Mouse (Mus musculus): Measurements from ENCODE around the gene Upf3a. TPM values are rescaled to one million over a fixed set of nuclear protein-coding genes. Genes with fewer than 3 reads are reported as not detected.
"Not testable (repeated sequence)": the region's sequence is repeated elsewhere in the genome, so short reads cannot be mapped to it uniquely, and the experiment has no call there.

Upf3a gene
- 42.8 and 43.1 TPM in 2 replicates for polyA plus RNA-seq (2015; fragmentation: Nextera tagmentation; extraction: Ambion mirVana)

DNA sequence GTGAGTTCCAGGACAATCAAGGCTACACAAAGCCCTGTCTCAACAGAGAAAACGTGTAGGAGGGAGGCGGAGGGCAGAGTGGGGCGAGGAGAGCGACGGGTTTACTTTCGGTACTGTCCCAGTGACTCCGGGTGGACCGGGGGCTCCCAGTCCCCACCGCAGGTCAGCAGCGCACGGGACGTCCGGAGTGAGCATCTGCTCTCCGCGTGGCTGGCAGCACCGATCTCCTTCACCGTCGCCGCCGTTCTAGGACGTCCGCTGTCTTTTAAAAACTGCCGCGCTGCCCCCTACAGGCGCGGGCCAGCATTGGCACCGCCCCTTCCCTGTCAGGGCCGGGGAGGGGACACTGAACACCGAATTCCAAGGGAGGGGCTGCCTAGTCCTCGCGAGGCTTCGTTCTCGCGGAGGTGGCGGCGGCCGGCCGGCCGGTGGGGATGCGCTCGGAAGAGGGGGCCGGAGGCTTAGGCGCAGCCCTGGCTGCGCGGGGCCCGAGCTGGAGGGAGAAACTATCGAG lies at the start of gene Upf3a:
Gene Upf3a, plus strand, starts transcription at position 366 of the 514 bp plus-strand sequence.
- H3K4me1 ChIP-seq (replicated peaks; ENCODE audit: insufficient read depth, low read length) = peaks cover 10% of the 10 kb centered on the region; the same call in 1 of the 2 replicates
- peak; percentile 86 for TF ChIP-seq CTCF (IDR thresholded peaks at IDR 0.05; ENCODE audit: low read depth)

DNA sequence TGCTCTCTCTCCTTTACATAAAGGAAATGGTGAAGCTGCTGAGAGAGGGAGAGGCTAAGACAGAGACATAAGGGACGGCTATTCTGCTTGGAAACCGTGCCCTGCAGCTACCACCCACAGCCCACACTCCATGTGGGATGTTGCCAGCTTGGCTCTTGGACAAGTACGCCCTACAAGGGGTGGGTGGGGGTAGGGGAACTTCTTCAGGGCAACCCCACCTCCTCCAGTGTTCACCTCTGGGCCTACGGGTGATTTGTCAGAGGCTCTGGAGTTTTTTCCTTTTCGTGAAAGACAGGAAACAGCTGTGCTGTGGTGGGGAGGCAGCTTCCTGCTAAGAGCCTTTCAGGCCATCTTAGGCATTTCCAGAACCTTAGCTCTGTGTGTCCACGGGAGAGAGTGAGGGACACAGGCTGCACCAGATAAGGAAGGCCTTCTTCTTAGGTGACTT lies 45.1 kb upstream of the Upf3a start:
- DNase-seq (ENCODE audit: low spot score) (peak; percentile 83), ATAC-seq (replicated peaks; ENCODE audit: low FRiP score, low read depth) (peak; percentile 54)
- Histone ChIP-seq H3K9me3 (replicated peaks; ENCODE audit: low read length) (no peaks in the 10 kb centered on the region), H3K4me3 (replicated peaks; ENCODE audit: low read depth, low read length) (no peak overlapping the region), H3K4me1 (replicated peaks; ENCODE audit: insufficient read depth, low read length) (no peaks in the 10 kb centered on the region), H3K27ac (peak overlapping the region; percentile 80), H3K4me2 (ENCODE audit: low read length) (peak overlapping the region; percentile 35; the same call in 1 of the 2 replicates), H3K27me3 (ENCODE audit: insufficient read depth, low read length) (no peaks in the 10 kb centered on the region), H3K36me3 (ENCODE audit: insufficient read depth, low read length) (no peaks in the 10 kb centered on the region), H3K9ac (ENCODE audit: low read depth, low read length) (no peak overlapping the region)
- TF ChIP-seq CTCF (IDR thresholded peaks at IDR 0.05; ENCODE audit: low read depth) = no peak
- WGBS = 5% methylated on average over 6 of the region's 6 CpGs

More for the DNA sequence above, at the start of gene Upf3a:
- peak; percentile 98 for DNase-seq (ENCODE audit: low spot score)
- Histone ChIP-seq H3K27me3 (ENCODE audit: insufficient read depth, low read length) (no peaks in the 10 kb centered on the region), H3K4me3 (replicated peaks; ENCODE audit: low read depth, low read length) (peak within 1 kb of the TSS; percentile 73), H3K9me3 (replicated peaks; ENCODE audit: low read length) (no peaks in the 10 kb centered on the region), H3K9ac (ENCODE audit: low read depth, low read length) (peak within 1 kb of the TSS; percentile 99), H3K36me3 (ENCODE audit: insufficient read depth, low read length) (peaks cover 18% of the 10 kb centered on the region; the same call in 1 of the 2 replicates), H3K27ac (peak within 1 kb of the TSS; percentile 99), H3K4me2 (ENCODE audit: low read length) (peak within 1 kb of the TSS; percentile 77)
- 3% methylated on average over 47 of the region's 47 CpGs for WGBS
- ATAC-seq (replicated peaks; ENCODE audit: low FRiP score, low read depth) = peak; percentile 95

DNA sequence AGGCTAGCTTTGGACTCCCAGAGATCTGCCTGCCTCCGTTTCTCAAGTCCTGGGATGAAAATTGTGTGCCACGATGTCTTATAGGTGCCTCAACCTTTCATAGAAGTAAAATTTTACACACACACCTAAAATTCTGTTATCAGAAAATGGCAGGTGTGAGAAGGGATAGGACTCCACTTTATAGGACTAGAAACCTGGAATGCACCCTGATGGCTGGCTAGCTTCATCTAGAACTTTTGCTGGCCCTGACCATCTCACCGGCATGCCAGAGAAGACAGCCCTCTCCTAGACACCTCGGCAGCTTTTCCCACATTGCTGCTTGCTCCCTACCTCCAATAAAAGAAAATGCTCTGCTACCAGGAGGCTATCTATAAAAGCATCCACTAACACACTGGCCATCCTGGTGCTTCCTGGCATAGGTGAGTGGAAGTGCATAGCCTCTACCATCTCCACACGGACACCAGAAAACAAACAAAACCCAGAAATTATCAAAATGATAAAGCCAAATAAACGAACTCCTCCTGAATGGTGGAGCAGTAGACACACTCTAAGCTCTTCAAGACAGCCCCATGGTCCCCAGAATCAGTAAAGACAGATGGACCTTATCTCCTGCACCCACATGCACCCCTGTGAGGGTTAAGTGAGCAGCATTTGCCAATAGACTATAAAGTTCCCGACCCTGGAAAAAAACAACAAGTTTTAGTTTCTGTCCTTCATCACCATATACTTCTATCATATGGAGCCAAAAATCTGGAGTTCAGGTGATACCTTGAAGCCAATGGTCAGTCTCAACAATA lies 44.4 kb upstream of the Upf3a start:
- Histone ChIP-seq H3K9ac (ENCODE audit: low read depth, low read length) (no peak overlapping the region), H3K4me3 (replicated peaks; ENCODE audit: low read depth, low read length) (no peak overlapping the region), H3K4me1 (replicated peaks; ENCODE audit: insufficient read depth, low read length) (no peaks in the 10 kb centered on the region), H3K4me2 (ENCODE audit: low read length) (no peak overlapping the region), H3K36me3 (ENCODE audit: insufficient read depth, low read length) (no peaks in the 10 kb centered on the region), H3K27ac (peak overlapping the region; percentile 80), H3K27me3 (ENCODE audit: insufficient read depth, low read length) (no peaks in the 10 kb centered on the region), H3K9me3 (replicated peaks; ENCODE audit: low read length) (no peaks in the 10 kb centered on the region)
- 70% methylated on average over 7 of the region's 7 CpGs for WGBS
- DNase-seq (ENCODE audit: low spot score) (no peak), ATAC-seq (replicated peaks; ENCODE audit: low FRiP score, low read depth) (no peak)
- TF ChIP-seq CTCF (IDR thresholded peaks at IDR 0.05; ENCODE audit: low read depth) = no peak

DNA sequence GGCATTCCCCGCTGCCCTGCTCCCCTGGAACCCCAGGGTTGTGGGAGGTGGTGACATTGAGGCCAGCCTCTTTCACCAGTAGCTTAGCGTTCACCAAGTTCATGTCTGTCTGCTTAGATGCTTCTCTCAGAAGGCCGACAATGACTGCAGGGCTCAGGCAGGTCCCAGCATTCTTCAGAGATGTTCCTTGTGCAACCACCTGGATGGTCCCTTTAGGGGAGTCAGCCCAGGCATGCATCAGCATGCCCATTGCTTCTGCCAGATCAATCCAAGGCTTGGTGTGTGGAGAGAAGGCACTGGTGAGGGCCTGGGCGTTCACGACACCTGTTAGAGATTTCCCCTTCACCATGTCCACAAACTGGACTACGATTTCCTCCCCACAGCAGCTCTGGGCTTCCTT lies 39.2 kb upstream of the Upf3a start:
- not testable (repeated sequence) for H3K4me1 ChIP-seq (replicated peaks; ENCODE audit: insufficient read depth, low read length); DNase-seq (ENCODE audit: low spot score); H3K36me3 ChIP-seq (ENCODE audit: insufficient read depth, low read length); H3K4me3 ChIP-seq (replicated peaks; ENCODE audit: low read depth, low read length); ATAC-seq (replicated peaks; ENCODE audit: low FRiP score, low read depth); H3K27ac ChIP-seq; H3K9me3 ChIP-seq (replicated peaks; ENCODE audit: low read length); H3K9ac ChIP-seq (ENCODE audit: low read depth, low read length); H3K4me2 ChIP-seq (ENCODE audit: low read length); H3K27me3 ChIP-seq (ENCODE audit: insufficient read depth, low read length)
- WGBS = 94% methylated on average over 4 of the region's 6 CpGs

DNA sequence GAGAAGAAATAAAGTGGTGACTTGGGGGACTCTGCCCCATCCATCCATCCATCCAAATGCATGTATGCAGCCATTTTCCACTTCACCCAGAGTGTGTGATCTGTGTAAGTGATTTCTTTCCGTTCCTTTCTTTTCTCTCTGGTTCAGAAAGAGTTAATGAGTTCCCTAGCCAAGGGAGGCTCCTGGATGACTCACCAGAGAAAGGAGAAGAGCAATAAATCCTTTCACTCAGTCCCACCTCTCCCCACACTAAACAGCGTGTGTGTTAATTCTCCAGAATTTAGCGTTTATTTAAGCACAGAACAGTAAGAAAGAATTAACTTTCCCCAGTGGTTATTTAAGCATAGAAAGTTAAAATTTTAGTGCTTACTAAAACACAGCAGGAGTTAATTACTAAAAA lies 37.8 kb upstream of the Upf3a start:
- Histone ChIP-seq H3K9me3 (replicated peaks; ENCODE audit: low read length) (no peaks in the 10 kb centered on the region), H3K4me2 (ENCODE audit: low read length) (no peak overlapping the region), H3K36me3 (ENCODE audit: insufficient read depth, low read length) (no peaks in the 10 kb centered on the region), H3K27ac (no peak overlapping the region), H3K9ac (ENCODE audit: low read depth, low read length) (no peak overlapping the region), H3K4me1 (replicated peaks; ENCODE audit: insufficient read depth, low read length) (no peaks in the 10 kb centered on the region), H3K27me3 (ENCODE audit: insufficient read depth, low read length) (no peaks in the 10 kb centered on the region), H3K4me3 (replicated peaks; ENCODE audit: low read depth, low read length) (no peak overlapping the region)
- DNase-seq (ENCODE audit: low spot score) (peak; percentile 73), ATAC-seq (replicated peaks; ENCODE audit: low FRiP score, low read depth) (peak; percentile 59; the same call in 1 of the 2 replicates)
- no peak for TF ChIP-seq CTCF (IDR thresholded peaks at IDR 0.05; ENCODE audit: low read depth)
- WGBS = 3% methylated on average over 3 of the region's 3 CpGs

DNA sequence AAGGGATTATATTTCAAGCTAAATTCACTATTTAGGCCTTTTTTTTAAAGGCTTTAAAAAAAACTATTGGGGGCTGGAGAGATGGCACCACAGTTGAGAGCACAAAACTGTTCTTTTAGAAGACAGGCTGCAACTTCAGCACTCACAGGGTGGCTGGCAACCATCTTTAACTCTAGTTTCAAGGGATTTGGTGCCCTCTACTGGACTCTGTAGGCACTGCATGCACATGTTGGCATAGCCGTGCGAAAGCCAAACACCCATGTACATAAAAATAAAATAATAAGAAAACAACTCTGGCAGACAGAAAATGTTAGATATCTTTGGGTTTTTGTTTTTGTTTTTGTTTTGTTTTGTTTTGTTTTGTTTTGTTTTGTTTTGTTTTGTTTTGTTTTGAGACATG lies 31.7 kb upstream of the Upf3a start:
- WGBS = 26% methylated on average over 2 of the region's 2 CpGs
- peak; percentile 84 for TF ChIP-seq CTCF (IDR thresholded peaks at IDR 0.05; ENCODE audit: low read depth)
- ATAC-seq (replicated peaks; ENCODE audit: low FRiP score, low read depth) = no peak
- Histone ChIP-seq H3K36me3 (ENCODE audit: insufficient read depth, low read length) (no peaks in the 10 kb centered on the region), H3K4me1 (replicated peaks; ENCODE audit: insufficient read depth, low read length) (0 out of 2 replicates have a peak, but pooled peaks cover under 1% of the 10 kb centered on the region), H3K27me3 (ENCODE audit: insufficient read depth, low read length) (no peaks in the 10 kb centered on the region), H3K4me3 (replicated peaks; ENCODE audit: low read depth, low read length) (no peak overlapping the region), H3K27ac (no peak overlapping the region), H3K4me2 (ENCODE audit: low read length) (no peak overlapping the region), H3K9me3 (replicated peaks; ENCODE audit: low read length) (no peaks in the 10 kb centered on the region), H3K9ac (ENCODE audit: low read depth, low read length) (no peak overlapping the region)
- peak; percentile 82 for DNase-seq (ENCODE audit: low spot score)
